Mouse (Mus musculus) kidney, postnatal 0 days (tissue): ENCODE data around the gene Fam133b. TPM values are rescaled to one million over a fixed set of nuclear protein-coding genes. Genes with fewer than 3 reads are reported as not detected.

Source experiments
- ATAC-seq: fragments of 200-750 bp; cut with Nextera tagmentation; replicated peaks from 2 replicates; pipeline ENCODE4 v1.8.0; 2017; ENCODE audit warnings: low read depth, moderate number of reproducible peaks, moderate TSS enrichment, moderate library complexity; ENCODE audit not compliant: low FRiP score
- DNase-seq: peaks from one replicate; pipeline ENCODE4 v3.0.0-alpha.2; 2016; ENCODE audit warnings: low spot score
- H3K27ac ChIP-seq: fragments of 300-500 bp; sonication (generic); 2 replicates; pipeline ENCODE4 v1.5.1; 2014; ENCODE audit warnings: mild to moderate bottlenecking
- H3K27me3 ChIP-seq: fragments of 300-500 bp; sonication (generic); 2 replicates; pipeline ENCODE4 v1.6.1; 2014; ENCODE audit warnings: low read length, mixed read lengths; ENCODE audit not compliant: insufficient read depth
- H3K36me3 ChIP-seq: fragments of 300-500 bp; sonication (generic); 2 replicates; pipeline ENCODE4 v1.6.1; 2014; ENCODE audit warnings: low read length, mixed read lengths; ENCODE audit not compliant: insufficient read depth
- H3K4me1 ChIP-seq: fragments of 300-500 bp; sonication (generic); replicated peaks from 2 replicates; pipeline ENCODE4 v1.6.1; 2014; ENCODE audit warnings: antibody characterized with exemption, low read length, mixed read lengths; ENCODE audit not compliant: insufficient read depth
- H3K4me2 ChIP-seq: fragments of 300-500 bp; sonication (generic); 2 replicates; pipeline ENCODE4 v1.6.1; 2014; ENCODE audit warnings: mild to moderate bottlenecking, low read length, moderate library complexity, mixed read lengths
- H3K4me3 ChIP-seq: fragments of 300-500 bp; sonication (generic); replicated peaks from 2 replicates; pipeline ENCODE4 v1.5.1; 2014; ENCODE audit warnings: low read depth, low read length
- H3K9ac ChIP-seq: fragments of 300-500 bp; sonication (generic); 2 replicates; pipeline ENCODE4 v1.6.1; 2014; ENCODE audit warnings: low read depth, low read length
- H3K9me3 ChIP-seq: fragments of 300-500 bp; sonication (generic); replicated peaks from 2 replicates; pipeline ENCODE4 v1.6.1; 2016; ENCODE audit warnings: low read length, inconsistent platforms, mixed read lengths
- CTCF ChIP-seq: IDR thresholded peaks from 2 replicates; pipeline ENCODE4 v1.5.1; 2016; ENCODE audit warnings: antibody characterized with exemption, low read depth, mild to moderate bottlenecking, moderate library complexity
- WGBS: fragments of 180-500 bp; shearing (Covaris S2); extraction: QIAGEN DNeasy Blood & Tissue Kit; methylation state at CpG from one replicate; pipeline ENCODE4 v1.1.7; 2014; 5-methylcytosine and 5-hydroxymethylcytosine counted together
- polyA plus RNA-seq: library from polyadenylated mRNA; unstranded; fragments of >200 nt; fragmentation: Nextera tagmentation; extraction: Ambion mirVana; gene quantifications from 2 replicates; pipeline ENCODE4 v1.2.1, GENCODE M21; 2015

Gene Fam133b
- polyA plus RNA-seq, 1 experiment from 2014 or later, result 31.0 TPM

- Histone ChIP-seq H3K9ac (no peak overlapping the region), H3K9me3 (no peaks in the 10 kb centered on the region), H3K4me1 (no peaks in the 10 kb centered on the region), H3K36me3 (no peaks in the 10 kb centered on the region), H3K4me3 (no peak overlapping the region), H3K27ac (no peak overlapping the region), H3K4me2 (no peak overlapping the region), H3K27me3 (no peaks in the 10 kb centered on the region)
- ATAC-seq (no peak), DNase-seq (no peak)
- TF ChIP-seq CTCF, result no peak
- WGBS, result 47% methylated on average over 7 of the region's 7 CpGs
Measured at GRCm38 (mm10) chr5:3508480-3509381, 34.9 kb upstream of the Fam133b start.

GRCm38 (mm10) chr5:3509503-3509902 lies 34.1 kb upstream of the Fam133b start:
- no peak overlapping the region for H3K4me3 ChIP-seq
- ATAC-seq, result no peak
- no peak overlapping the region for H3K9ac ChIP-seq
- no peaks in the 10 kb centered on the region for H3K36me3 ChIP-seq
- no peak for DNase-seq
- WGBS, result 86% methylated on average over 3 of the region's 3 CpGs
- H3K27ac ChIP-seq, result no peak overlapping the region
- TF ChIP-seq CTCF, result no peak
- no peaks in the 10 kb centered on the region for H3K27me3 ChIP-seq
- H3K4me1 ChIP-seq, result no peaks in the 10 kb centered on the region
- H3K4me2 ChIP-seq, result no peak overlapping the region
- H3K9me3 ChIP-seq, result no peaks in the 10 kb centered on the region

GRCm38 (mm10) chr5:3511097-3511795 lies 32.4 kb upstream of the Fam133b start:
- H3K36me3 ChIP-seq, result no peaks in the 10 kb centered on the region
- H3K9me3 ChIP-seq, result no peaks in the 10 kb centered on the region
- H3K4me1 ChIP-seq, result no peaks in the 10 kb centered on the region
- H3K9ac ChIP-seq, result no peak overlapping the region
- no peak for DNase-seq
- no peak for TF ChIP-seq CTCF
- no peak overlapping the region for H3K4me3 ChIP-seq
- no peak for ATAC-seq
- no peaks in the 10 kb centered on the region for H3K27me3 ChIP-seq
- H3K4me2 ChIP-seq, result no peak overlapping the region
- WGBS, result 63% methylated on average over 10 of the region's 10 CpGs
- no peak overlapping the region for H3K27ac ChIP-seq

GRCm38 (mm10) chr5:3512584-3512983 lies 31.0 kb upstream of the Fam133b start:
- no peak for ATAC-seq
- WGBS, result 54% methylated on average over 4 of the region's 4 CpGs
- TF ChIP-seq CTCF, result peak; percentile 48

GRCm38 (mm10) chr5:3514901-3515311 lies 28.7 kb upstream of the Fam133b start:
- DNase-seq (no peak), ATAC-seq (no peak; the same call in 1 of the 2 replicates)
- Histone ChIP-seq H3K4me2 (no peak overlapping the region), H3K4me1 (no peaks in the 10 kb centered on the region), H3K4me3 (no peak overlapping the region), H3K36me3 (no peaks in the 10 kb centered on the region), H3K27me3 (no peaks in the 10 kb centered on the region), H3K9ac (no peak overlapping the region), H3K9me3 (no peaks in the 10 kb centered on the region), H3K27ac (no peak overlapping the region)
- no peak for TF ChIP-seq CTCF
- WGBS, result 42% methylated on average over 8 of the region's 8 CpGs

More at GRCm38 (mm10) chr5:3512584-3512983, 31.0 kb upstream of the Fam133b start:
- H3K9ac ChIP-seq, result no peak overlapping the region
- no peak overlapping the region for H3K4me3 ChIP-seq
- H3K4me1 ChIP-seq, result no peaks in the 10 kb centered on the region
- no peaks in the 10 kb centered on the region for H3K36me3 ChIP-seq
- no peak overlapping the region for H3K4me2 ChIP-seq
- no peak overlapping the region for H3K27ac ChIP-seq
- no peaks in the 10 kb centered on the region for H3K27me3 ChIP-seq
- no peaks in the 10 kb centered on the region for H3K9me3 ChIP-seq
- no peak for DNase-seq

- H3K4me3 ChIP-seq, result no peak overlapping the region
- ATAC-seq (no peak), DNase-seq (no peak)
- H3K36me3 ChIP-seq, result no peaks in the 10 kb centered on the region
- 91% methylated on average over 9 of the region's 9 CpGs for WGBS
- no peak overlapping the region for H3K9ac ChIP-seq
- no peak for TF ChIP-seq CTCF
- H3K4me2 ChIP-seq, result no peak overlapping the region
- no peaks in the 10 kb centered on the region for H3K4me1 ChIP-seq
- no peaks in the 10 kb centered on the region for H3K27me3 ChIP-seq
- no peaks in the 10 kb centered on the region for H3K9me3 ChIP-seq
- H3K27ac ChIP-seq, result no peak overlapping the region
Measured at GRCm38 (mm10) chr5:3515477-3515876, 28.2 kb upstream of the Fam133b start.
